Mouse (Mus musculus) forebrain, embryonic 16.5 days (tissue): ENCODE results near the gene Slc38a5. TPM values are rescaled to one million over a fixed set of nuclear protein-coding genes. Genes with fewer than 3 reads are reported as not detected.

Experiments
- ATAC-seq: fragments of 200-750 bp; cut with Nextera tagmentation; 2 replicates; pipeline ENCODE4 v1.8.0; 2017; ENCODE audit warnings: mild to moderate bottlenecking, moderate library complexity
- H3K27ac ChIP-seq: fragments of 300-500 bp; sonication (generic); 2 replicates; pipeline ENCODE4 v1.5.1; 2014; ENCODE audit warnings: low read length, control low read depth
- H3K27me3 ChIP-seq: fragments of 300-500 bp; sonication (generic); replicated peaks from 2 replicates; pipeline ENCODE4 v1.6.1; 2014; ENCODE audit warnings: low read length; ENCODE audit not compliant: control insufficient read depth, insufficient read depth
- H3K36me3 ChIP-seq: fragments of 300-500 bp; sonication (generic); 2 replicates; pipeline ENCODE4 v1.6.1; 2014; ENCODE audit not compliant: control insufficient read depth, insufficient read depth
- H3K4me1 ChIP-seq: fragments of 300-500 bp; sonication (generic); replicated peaks from 2 replicates; pipeline ENCODE4 v1.6.1; 2014; ENCODE audit warnings: low read length; ENCODE audit not compliant: control insufficient read depth, insufficient read depth
- H3K4me2 ChIP-seq: fragments of 300-500 bp; sonication (generic); 2 replicates; pipeline ENCODE4 v1.6.1; 2014; ENCODE audit warnings: mild to moderate bottlenecking, low read length, control low read depth
- H3K4me3 ChIP-seq: fragments of 300-500 bp; sonication (generic); replicated peaks from 2 replicates; pipeline ENCODE4 v1.5.1; 2014; ENCODE audit warnings: mild to moderate bottlenecking, low read length, control low read depth
- H3K9ac ChIP-seq: fragments of 300-500 bp; sonication (generic); replicated peaks from 2 replicates; pipeline ENCODE4 v1.6.1; 2014; ENCODE audit warnings: low read depth, low read length, control low read depth
- H3K9me3 ChIP-seq: fragments of 300-500 bp; sonication (generic); 2 replicates; pipeline ENCODE4 v1.6.1; 2016; ENCODE audit warnings: low read length; ENCODE audit not compliant: control insufficient read depth
- WGBS: fragments of 180-500 bp; shearing (Covaris S2); extraction: QIAGEN DNeasy Blood & Tissue Kit; methylation state at CpG from one replicate; pipeline ENCODE4 v1.1.7; 2014; 5-methylcytosine and 5-hydroxymethylcytosine counted together
- polyA plus RNA-seq: library from polyadenylated mRNA; unstranded; fragments of >200 nt; fragmentation: Nextera tagmentation; extraction: Ambion mirVana; gene quantifications from 2 replicates; pipeline ENCODE4 v1.2.1, GENCODE M21; 2015

Gene Slc38a5
- 36.0 and 41.8 TPM in 2 replicates for polyA plus RNA-seq

GRCm38 (mm10) chrX:8271083-8271820 is at the start of gene Slc38a5:
TSS of gene Slc38a5 (plus strand) at chrX:8271133.
- Histone ChIP-seq H3K27me3 (no peaks in the 10 kb centered on the region), H3K4me2 (peak within 1 kb of the TSS; percentile 13), H3K9me3 (no peaks in the 10 kb centered on the region; the same call in 1 of the 2 replicates), H3K4me3 (no peak within 1 kb of the TSS), H3K36me3 (no peaks in the 10 kb centered on the region), H3K9ac (no peak within 1 kb of the TSS), H3K4me1 (no peaks in the 10 kb centered on the region), H3K27ac (no peak within 1 kb of the TSS)
- 21% methylated on average over 14 of the region's 15 CpGs for WGBS
- ATAC-seq: no peak

GRCm38 (mm10) chrX:8222296-8222677 is 48.6 kb upstream of the Slc38a5 start:
- ATAC-seq: 0 out of 2 replicates have a peak, but pooled peaks have one; percentile 31
- 64% methylated on average over 3 of the region's 3 CpGs for WGBS

GRCm38 (mm10) chrX:8222678-8223421 is 48.1 kb upstream of the Slc38a5 start:
- Histone ChIP-seq H3K4me3 (no peak overlapping the region), H3K36me3 (no peaks in the 10 kb centered on the region), H3K9me3 (no peaks in the 10 kb centered on the region), H3K27me3 (no peaks in the 10 kb centered on the region), H3K4me1 (no peaks in the 10 kb centered on the region), H3K4me2 (no peak overlapping the region), H3K9ac (no peak overlapping the region), H3K27ac (no peak overlapping the region)
- no peak for ATAC-seq
- WGBS: 59% methylated on average over 7 of the region's 7 CpGs

More at GRCm38 (mm10) chrX:8222296-8222677, 48.6 kb upstream of the Slc38a5 start:
- H3K9me3 ChIP-seq: no peaks in the 10 kb centered on the region
- H3K4me2 ChIP-seq: no peak overlapping the region
- no peaks in the 10 kb centered on the region for H3K4me1 ChIP-seq
- H3K4me3 ChIP-seq: no peak overlapping the region
- no peak overlapping the region for H3K9ac ChIP-seq
- H3K27me3 ChIP-seq: no peaks in the 10 kb centered on the region
- H3K36me3 ChIP-seq: no peaks in the 10 kb centered on the region
- no peak overlapping the region for H3K27ac ChIP-seq

GRCm38 (mm10) chrX:8223473-8223872 is 47.5 kb upstream of the Slc38a5 start:
- H3K36me3 ChIP-seq: no peaks in the 10 kb centered on the region
- 90% methylated on average over 7 of the region's 7 CpGs for WGBS

GRCm38 (mm10) chrX:8230272-8230671 is 40.7 kb upstream of the Slc38a5 start:
- Histone ChIP-seq H3K27me3 (no peaks in the 10 kb centered on the region), H3K4me1 (no peaks in the 10 kb centered on the region), H3K4me2 (no peak overlapping the region), H3K9me3 (no peaks in the 10 kb centered on the region; the same call in 1 of the 2 replicates), H3K4me3 (no peak overlapping the region), H3K36me3 (no peaks in the 10 kb centered on the region), H3K9ac (no peak overlapping the region), H3K27ac (no peak overlapping the region)
- no peak for ATAC-seq
- WGBS: 73% methylated on average over 4 of the region's 4 CpGs

More at GRCm38 (mm10) chrX:8223473-8223872, 47.5 kb upstream of the Slc38a5 start:
- Histone ChIP-seq H3K9me3 (no peaks in the 10 kb centered on the region), H3K9ac (no peak overlapping the region), H3K4me1 (no peaks in the 10 kb centered on the region), H3K4me2 (no peak overlapping the region), H3K27me3 (no peaks in the 10 kb centered on the region), H3K27ac (no peak overlapping the region), H3K4me3 (no peak overlapping the region)
- no peak for ATAC-seq

GRCm38 (mm10) chrX:8233602-8234001 is 37.3 kb upstream of the Slc38a5 start:
- no peaks in the 10 kb centered on the region for H3K4me1 ChIP-seq
- no peaks in the 10 kb centered on the region for H3K36me3 ChIP-seq
- H3K4me3 ChIP-seq: no peak overlapping the region
- ATAC-seq: no peak
- no peak overlapping the region for H3K4me2 ChIP-seq
- no peaks in the 10 kb centered on the region for H3K27me3 ChIP-seq
- H3K9ac ChIP-seq: no peak overlapping the region
- 75% methylated on average over 3 of the region's 3 CpGs for WGBS
- no peaks in the 10 kb centered on the region; the same call in 1 of the 2 replicates for H3K9me3 ChIP-seq
- no peak overlapping the region for H3K27ac ChIP-seq

GRCm38 (mm10) chrX:8236704-8237103 is 34.2 kb upstream of the Slc38a5 start:
- H3K4me3 ChIP-seq: no peak overlapping the region
- no peak for ATAC-seq
- H3K4me1 ChIP-seq: no peaks in the 10 kb centered on the region
- no peaks in the 10 kb centered on the region for H3K9me3 ChIP-seq
- 84% methylated on average over 2 of the region's 2 CpGs for WGBS
- H3K9ac ChIP-seq: no peak overlapping the region
- no peak overlapping the region for H3K27ac ChIP-seq
- no peak overlapping the region for H3K4me2 ChIP-seq
- H3K36me3 ChIP-seq: no peaks in the 10 kb centered on the region
- no peaks in the 10 kb centered on the region for H3K27me3 ChIP-seq

GRCm38 (mm10) chrX:8238804-8239395 is 32.0 kb upstream of the Slc38a5 start:
- Histone ChIP-seq H3K4me2 (no peak overlapping the region), H3K27ac (no peak overlapping the region), H3K4me3 (no peak overlapping the region), H3K4me1 (no peaks in the 10 kb centered on the region), H3K9ac (no peak overlapping the region), H3K9me3 (no peaks in the 10 kb centered on the region), H3K27me3 (no peaks in the 10 kb centered on the region), H3K36me3 (no peaks in the 10 kb centered on the region)
- WGBS: 75% methylated on average over 13 of the region's 13 CpGs
- no peak for ATAC-seq

GRCm38 (mm10) chrX:8247680-8248079 is 23.3 kb upstream of the Slc38a5 start:
- H3K9ac ChIP-seq: no peak overlapping the region
- 88% methylated on average over 2 of the region's 2 CpGs for WGBS
- no peak overlapping the region for H3K4me2 ChIP-seq
- H3K27me3 ChIP-seq: no peaks in the 10 kb centered on the region
- no peak for ATAC-seq
- no peaks in the 10 kb centered on the region for H3K9me3 ChIP-seq
- no peak overlapping the region for H3K27ac ChIP-seq
- H3K4me1 ChIP-seq: peaks cover 4% of the 10 kb centered on the region
- H3K36me3 ChIP-seq: no peaks in the 10 kb centered on the region; the same call in 1 of the 2 replicates
- H3K4me3 ChIP-seq: no peak overlapping the region
